9 mouse cellular contexts compared by ENCODE assay signal in the genomic region with DNA sequence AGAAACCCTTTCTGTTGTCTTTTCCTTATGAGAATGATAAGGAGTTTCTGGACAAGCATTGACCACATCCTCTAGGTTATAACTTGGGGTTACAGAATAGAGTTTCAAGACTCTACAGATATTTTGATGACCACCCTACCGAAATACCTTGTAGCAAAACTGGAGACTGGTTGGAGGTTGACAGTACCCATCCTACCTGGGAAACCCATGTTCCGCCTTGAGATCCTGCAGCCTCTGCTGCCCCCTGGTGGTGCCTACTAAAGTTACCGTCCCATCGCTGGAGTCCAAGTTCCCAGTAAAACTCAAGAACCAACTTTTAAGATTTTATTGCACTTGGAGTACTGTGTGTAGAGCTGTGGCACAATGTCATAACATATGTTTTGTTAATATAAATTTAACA.
DNase-seq lines count a peak whose midpoint lies in the region; ATAC-seq and TF ChIP-seq lines count a peak whose summit lies in the region.
"Had no signal": no experiment of that assay in that cellular context is flagged by ENCODE, and none has a peak within 500 bp of the region (broad histone marks: within the 10 kb centered on the region; RNA-seq: fewer than 3 reads in every experiment).

No protein-coding gene starts in this region.

- no peaks in the 10 kb centered on the region for H3K36me3 ChIP-seq in kidney, embryonic 14.5 days (ENCODE audit: control insufficient read depth, insufficient read depth, low read length)
- H3K36me3 ChIP-seq in limb, embryonic 11.5 days (ENCODE audit: control insufficient read depth, insufficient read depth, low read length): no peaks in the 10 kb centered on the region
- H3K36me3 ChIP-seq: embryonic facial prominence, embryonic 15.5 days had no signal

- no peaks in the 10 kb centered on the region for H3K9me3 ChIP-seq in kidney, embryonic 14.5 days (ENCODE audit: control insufficient read depth, low read length)
- no peaks in the 10 kb centered on the region for H3K9me3 ChIP-seq in limb, embryonic 11.5 days (ENCODE audit: control insufficient read depth, low read length)
- H3K9me3 ChIP-seq: embryonic facial prominence, embryonic 15.5 days had no signal

- H3K4me1 ChIP-seq in kidney, embryonic 14.5 days (ENCODE audit: control insufficient read depth, insufficient read depth, low read length): no peaks in the 10 kb centered on the region
- H3K4me1 ChIP-seq in bone marrow, adult 2 months (ENCODE audit: control insufficient read depth, insufficient read depth, low read length): no peaks in the 10 kb centered on the region
- H3K4me1 ChIP-seq in embryonic fibroblast, embryonic 13.5 days (ENCODE audit: control insufficient read depth, insufficient read depth, low read length): peaks cover 6% of the 10 kb centered on the region; the same call in 1 of the 2 replicates
- H3K4me1 ChIP-seq in limb, embryonic 11.5 days (ENCODE audit: control insufficient read depth, insufficient read depth, low read length): no peaks in the 10 kb centered on the region
- H3K4me1 ChIP-seq: embryonic facial prominence, embryonic 15.5 days had no signal

- TF ChIP-seq CTCF in bone marrow, adult 2 months (IDR thresholded peaks at IDR 0.05; ENCODE audit: control insufficient read depth, insufficient read depth, low read length): peak; percentile 85
- TF ChIP-seq CTCF in embryonic fibroblast, embryonic 13.5 days (IDR thresholded peaks at IDR 0.05; ENCODE audit: borderline replicate concordance, insufficient read depth, low read length): peak; percentile 72; the same call in 1 of the 2 replicates

- no peak overlapping the region for H3K27ac ChIP-seq in kidney, embryonic 14.5 days (ENCODE audit: low read depth, low read length)
- H3K27ac ChIP-seq in bone marrow, adult 2 months (ENCODE audit: control insufficient read depth, insufficient read depth, low read depth, low read length, poor library complexity): no peak overlapping the region
- H3K27ac ChIP-seq in embryonic fibroblast, embryonic 13.5 days (ENCODE audit: insufficient read depth, low read length): no peak overlapping the region
- H3K27ac ChIP-seq in limb, embryonic 11.5 days (replicated peaks; ENCODE audit: low read depth, low read length): no peak overlapping the region
- H3K27ac ChIP-seq: embryonic facial prominence, embryonic 15.5 days had no signal

- WGBS in kidney, embryonic 14.5 days: 26% methylated on average over 4 of the region's 4 CpGs
- WGBS in bone marrow, adult 2 months: 30% methylated on average over 4 of the region's 4 CpGs
- WGBS in limb, embryonic 11.5 days: 34% methylated on average over 4 of the region's 4 CpGs

- H3K9ac ChIP-seq in kidney, embryonic 14.5 days (ENCODE audit: low read depth, low read length): no peak overlapping the region
- H3K9ac ChIP-seq in limb, embryonic 11.5 days (ENCODE audit: low read length): no peak overlapping the region
- H3K9ac ChIP-seq: embryonic facial prominence, embryonic 15.5 days had no signal

- no peak overlapping the region for H3K4me3 ChIP-seq in kidney, embryonic 14.5 days (ENCODE audit: low read length)
- H3K4me3 ChIP-seq in bone marrow, adult 2 months (replicated peaks; ENCODE audit: control insufficient read depth, low read depth, low read length): no peak overlapping the region
- H3K4me3 ChIP-seq in embryonic fibroblast, embryonic 13.5 days (ENCODE audit: insufficient read depth, low read length): no peak overlapping the region
- no peak overlapping the region for H3K4me3 ChIP-seq in limb, embryonic 11.5 days (ENCODE audit: low read depth, low read length)
- H3K4me3 ChIP-seq: embryonic facial prominence, embryonic 15.5 days had no signal

- H3K4me2 ChIP-seq in kidney, embryonic 14.5 days (replicated peaks; ENCODE audit: low read depth, low read length): no peak overlapping the region
- no peak overlapping the region for H3K4me2 ChIP-seq in limb, embryonic 11.5 days (ENCODE audit: low read depth, severe bottlenecking)
- H3K4me2 ChIP-seq: embryonic facial prominence, embryonic 15.5 days had no signal

- peak; percentile 75 for DNase-seq in kidney, adult 18-20 months
- DNase-seq in kidney, adult 8-10 months: peak; percentile 52 to 75
- peak; percentile 80 for DNase-seq in limb, embryonic 11.5 days (ENCODE audit: low spot score)
- DNase-seq in ovary, adult 18-20 months (ENCODE audit: low spot score): peak; percentile 1
- DNase-seq in urinary bladder, adult 18-20 months (ENCODE audit: low spot score in 2 of 2): peak; percentile 6 to 22

- TF ChIP-seq POLR2A in bone marrow, adult 2 months (IDR thresholded peaks at IDR 0.05; ENCODE audit: borderline replicate concordance, control insufficient read depth, low read depth, low read length): no peak
- TF ChIP-seq POLR2A in embryonic fibroblast, embryonic 13.5 days (IDR thresholded peaks at IDR 0.05; ENCODE audit: low read depth, low read length): no peak

- no peak for ATAC-seq in kidney, embryonic 14.5 days (ENCODE audit: low FRiP score, low TSS enrichment)
- ATAC-seq in limb, embryonic 11.5 days (ENCODE audit: insufficient number of reproducible peaks, low FRiP score, low TSS enrichment, low read depth): no peak

- H3K27me3 ChIP-seq in kidney, embryonic 14.5 days (ENCODE audit: control insufficient read depth, insufficient read depth, low read length): no peaks in the 10 kb centered on the region
- no peaks in the 10 kb centered on the region for H3K27me3 ChIP-seq in limb, embryonic 11.5 days (ENCODE audit: control insufficient read depth, insufficient read depth, low read length)
- H3K27me3 ChIP-seq: embryonic facial prominence, embryonic 15.5 days had no signal

Comparison
In these comparisons a context has a peak if more than half of its experiments do, and no peak if none do; other contexts are left out.
1. DNase-seq: peak in every context shown above with its lines; median percentile 80 in limb, embryonic 11.5 days; 75 in kidney, adult 18-20 months; 64 in kidney, adult 8-10 months; 14 in urinary bladder, adult 18-20 months; 1 in ovary, adult 18-20 months.